Mouse (Mus musculus): ENCODE measurements around the gene Btbd35f12.
A peak's percentile ranks its signal among the peaks of the same experiment; 100 is the strongest.
"Not testable (repeated sequence)": the region's sequence is repeated elsewhere in the genome, so short reads cannot be mapped to it uniquely, and the experiment has no call there.

The Btbd35f12 gene

GRCm38 (mm10) chrX:33313079-33313478 lies at the start of gene Btbd35f12:
Btbd35f12 (plus strand) TSS chrX:33313379.
- DNase-seq: not testable (repeated sequence)

- peak in 1 of 2 experiments; percentile 2 for DNase-seq
Observed at GRCm38 (mm10) chrX:33353254-33353653, 40.1 kb downstream of the Btbd35f12 start.

Data from thymus, postnatal 36 days (tissue).